Mouse (Mus musculus) megakaryocyte, embryonic 14.5 days (primary cell): ENCODE data around the gene Gm20388.

Experiments
- FLI1 ChIP-seq: IDR thresholded peaks from 2 replicates; pipeline ENCODE4 v1.6.1; 2012; ENCODE audit warnings: low read length, inconsistent platforms, mixed read lengths
- GATA1 ChIP-seq: IDR thresholded peaks from 3 replicates; pipeline ENCODE4 v1.6.1; 2012; ENCODE audit warnings: mixed read lengths, low read length, inconsistent platforms, borderline replicate concordance

- TF ChIP-seq GATA1 (no peak), FLI1 (no peak)
Observed at GRCm38 (mm10) chr8:123993997-123994396, 4083.4 kb downstream of the Gm20388 start.
